Mouse (Mus musculus): ENCODE data around the gene Cntnap1.

GRCm38 (mm10) chr11:101167211-101167962, 2.9 kb upstream of the Cntnap1 start:
- no peak for TF ChIP-seq POLR2A (IDR thresholded peaks at IDR 0.05; ENCODE audit: low read depth, low read length)
- no peak for TF ChIP-seq CTCF (IDR thresholded peaks at IDR 0.05; ENCODE audit: extremely low read depth, insufficient read depth, insufficient read length, insufficient replicate concordance)
